Mouse (Mus musculus) 416B (cell line): ENCODE results near the gene Sap18.
"Not testable (repeated sequence)": the region's sequence is repeated elsewhere in the genome, so short reads cannot be mapped to it uniquely, and the experiment has no call there.

ENCODE experiments used
- DNase-seq: peaks from one replicate; pipeline ENCODE4 v3.0.0; 2011; ENCODE audit warnings: low read depth

Gene Sap18

DNA sequence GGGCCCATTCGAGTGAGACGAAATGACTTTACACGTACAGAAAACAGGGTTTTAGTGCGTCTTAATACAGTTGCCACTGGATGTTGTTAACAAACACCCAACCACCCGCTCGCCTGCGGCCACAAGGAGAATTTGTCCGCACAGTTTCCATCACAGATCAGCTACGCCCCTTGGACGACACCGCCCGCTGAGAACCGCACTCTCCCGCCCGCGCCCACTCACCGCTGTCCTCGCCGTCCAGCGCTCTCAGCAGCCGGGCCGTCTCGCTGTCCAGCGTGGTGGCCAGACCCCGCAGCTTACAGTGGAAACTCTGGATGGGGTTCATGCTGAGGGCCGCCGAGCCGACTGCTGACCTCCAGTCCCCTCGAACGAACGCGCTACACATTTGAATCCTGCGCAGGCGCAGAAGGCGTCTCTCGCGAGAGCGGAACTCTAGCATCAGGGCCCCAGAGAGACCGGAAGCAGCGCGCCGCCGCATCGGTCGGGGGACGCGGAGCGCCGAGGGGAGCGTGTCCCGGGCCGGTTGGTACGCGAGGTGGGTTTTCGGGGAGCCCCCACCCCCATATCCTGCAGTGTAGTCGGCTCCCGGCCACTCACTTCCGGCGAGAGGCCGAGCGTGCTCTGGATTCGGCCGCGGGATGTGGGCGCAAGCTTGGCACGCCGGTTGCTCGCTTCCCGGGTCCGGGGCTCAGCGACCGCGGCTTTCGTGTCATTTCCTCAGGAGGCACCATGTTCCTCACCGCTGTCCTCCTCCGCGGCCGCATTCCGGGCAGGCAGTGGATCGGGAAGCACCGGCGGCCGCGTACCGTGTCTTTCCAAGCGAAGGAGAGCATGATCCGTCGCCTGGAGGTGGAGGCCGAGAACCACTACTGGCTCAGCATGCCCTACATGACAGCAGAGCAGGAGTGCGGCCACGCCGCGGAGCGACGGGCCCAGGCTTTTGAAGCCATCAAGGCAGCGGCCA, 28.1 kb downstream of the Sap18 start, which contains the start of the genes Ska3 and Mrpl57:
TSS of gene Ska3 (minus strand) at position 398 of the 964 bp plus-strand sequence.
TSS of gene Mrpl57 (plus strand) at position 447 of the 964 bp plus-strand sequence.
- DNase-seq = peak; percentile 94

DNA sequence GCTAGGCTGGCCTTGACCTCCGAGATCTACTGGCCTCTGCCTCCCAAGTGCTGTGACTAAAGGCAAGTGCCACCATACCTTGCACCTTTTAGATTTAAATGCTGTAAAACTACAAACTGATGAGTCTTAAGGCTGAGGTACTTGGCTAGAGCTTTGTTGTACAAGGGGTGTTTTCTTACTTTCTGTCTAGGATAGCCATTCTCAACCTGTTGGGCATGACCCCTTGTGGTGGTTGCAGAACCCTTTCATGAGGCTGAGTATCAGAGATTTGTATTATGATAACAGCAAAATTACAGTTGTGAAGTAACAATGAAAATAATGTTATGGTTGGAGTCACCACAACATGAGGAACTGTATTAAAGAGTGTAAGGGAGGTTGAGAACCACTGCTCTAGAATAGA, 29.3 kb downstream of the Sap18 start:
- DNase-seq = peak; percentile 66

DNA sequence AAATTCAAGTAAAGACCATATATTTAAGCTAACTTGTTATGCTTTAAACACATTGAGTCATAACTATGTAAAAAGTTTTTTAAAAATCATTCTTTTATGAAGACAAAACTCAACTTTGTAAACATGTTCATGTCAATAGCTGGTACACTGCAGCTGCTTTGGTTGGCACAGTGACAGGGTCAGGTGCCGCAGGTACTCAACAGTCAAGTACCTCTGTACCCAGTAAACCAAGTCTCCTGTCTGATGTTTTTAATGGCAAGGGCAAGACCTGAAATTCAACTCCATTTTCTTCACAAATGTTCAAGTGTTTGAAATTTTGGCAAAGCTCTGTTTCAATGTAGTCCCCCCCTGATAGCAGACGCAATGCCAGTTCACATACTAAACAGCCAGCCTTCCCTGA, 35.5 kb downstream of the Sap18 start:
- no peak for DNase-seq

DNA sequence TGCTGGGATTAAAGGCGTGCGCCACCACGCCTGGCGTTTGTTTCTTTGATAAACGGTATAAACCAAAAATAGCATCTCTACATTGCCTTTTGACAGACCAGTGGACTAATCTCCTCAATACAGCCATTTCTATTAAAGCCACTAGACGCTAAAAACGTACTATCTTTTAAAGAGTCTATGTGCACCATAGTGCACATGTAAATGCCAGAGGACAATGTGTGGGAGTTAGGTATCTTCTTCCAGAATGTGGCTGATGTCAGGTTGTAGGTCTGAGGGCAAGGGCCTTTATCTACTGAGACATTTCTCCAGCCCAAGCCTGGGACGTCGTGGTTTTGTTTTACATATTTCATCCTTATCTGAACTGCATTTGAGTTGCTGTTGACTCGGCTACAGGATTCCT, 37.2 kb downstream of the Sap18 start:
- no peak for DNase-seq

DNA sequence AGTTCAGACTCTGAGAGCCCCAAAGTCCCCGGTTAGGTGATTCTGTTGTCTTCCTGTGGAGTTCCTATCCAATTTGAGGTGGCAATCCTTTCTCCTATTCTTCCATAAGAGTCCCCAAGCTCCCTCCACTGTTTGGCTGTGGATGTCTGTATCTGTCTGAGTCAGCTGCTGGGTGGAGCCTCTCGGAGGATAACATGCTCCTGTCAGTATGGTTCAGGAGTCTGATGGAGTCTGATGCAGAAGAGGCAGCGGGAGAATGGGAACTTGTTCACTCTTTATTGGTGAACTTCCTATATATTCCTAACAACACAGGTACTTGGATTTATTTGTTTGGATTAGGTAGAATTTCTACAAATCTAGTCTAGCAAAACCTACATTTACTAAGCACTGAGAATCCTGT, 46.6 kb downstream of the Sap18 start:
- DNase-seq = no peak

DNA sequence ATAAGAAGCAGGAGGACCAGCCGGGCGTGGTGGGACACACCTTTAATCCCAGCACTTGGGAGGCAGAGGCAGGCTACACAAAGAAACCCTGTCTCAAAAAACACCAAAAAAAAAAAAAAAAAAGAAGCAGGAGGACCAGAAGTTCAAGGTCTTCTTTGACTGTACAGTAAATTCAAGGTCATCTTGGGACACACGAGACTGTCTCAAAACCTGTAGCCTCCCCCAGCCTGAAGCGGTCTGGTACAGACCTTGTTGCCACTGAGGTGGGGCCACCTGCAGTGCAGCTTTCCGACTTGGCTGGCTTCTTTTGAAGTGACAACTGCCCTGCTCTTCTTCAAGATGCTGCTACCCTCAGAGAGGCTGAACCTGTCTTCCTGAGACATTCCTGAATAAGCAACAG, 50.1 kb downstream of the Sap18 start:
- DNase-seq = not testable (repeated sequence)

DNA sequence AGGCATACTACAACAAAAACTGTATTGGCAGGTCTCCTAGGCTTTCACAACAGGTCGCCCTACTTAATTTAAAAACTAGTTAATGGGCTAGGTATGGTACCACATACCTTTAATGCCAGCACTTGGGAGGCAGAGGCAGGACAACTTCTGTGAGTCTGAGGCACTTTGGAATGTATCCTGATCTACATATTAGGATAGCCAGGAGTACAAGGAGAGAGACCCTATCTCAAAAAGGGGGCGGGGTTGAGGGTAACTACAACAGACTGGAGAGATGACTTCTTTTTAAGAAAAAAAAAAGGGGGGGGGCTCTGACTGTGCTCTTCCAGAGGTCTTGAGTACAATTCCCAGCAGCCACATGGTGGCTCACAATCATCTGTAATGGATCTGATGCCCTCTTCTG, 50.7 kb downstream of the Sap18 start:
- DNase-seq = no peak

DNA sequence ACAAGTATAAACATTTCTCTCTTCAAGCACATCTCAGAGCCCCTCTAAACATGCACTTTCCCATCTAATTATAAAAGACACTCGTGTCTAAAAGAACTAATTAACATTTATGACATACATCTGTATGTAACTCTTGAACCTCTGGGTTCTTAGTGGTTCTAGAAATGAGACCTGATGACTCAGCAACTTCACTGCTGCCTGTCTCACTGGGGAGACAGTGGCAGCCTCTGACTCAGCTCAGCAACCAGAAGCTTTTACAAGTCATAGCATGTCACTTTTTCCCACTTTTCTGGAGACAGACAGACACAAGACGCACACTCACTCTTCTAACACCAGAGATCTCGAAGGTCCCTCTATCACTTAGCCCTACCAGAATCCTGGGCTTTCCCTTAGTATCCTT, 52.4 kb downstream of the Sap18 start:
- peak; percentile 80 for DNase-seq

DNA sequence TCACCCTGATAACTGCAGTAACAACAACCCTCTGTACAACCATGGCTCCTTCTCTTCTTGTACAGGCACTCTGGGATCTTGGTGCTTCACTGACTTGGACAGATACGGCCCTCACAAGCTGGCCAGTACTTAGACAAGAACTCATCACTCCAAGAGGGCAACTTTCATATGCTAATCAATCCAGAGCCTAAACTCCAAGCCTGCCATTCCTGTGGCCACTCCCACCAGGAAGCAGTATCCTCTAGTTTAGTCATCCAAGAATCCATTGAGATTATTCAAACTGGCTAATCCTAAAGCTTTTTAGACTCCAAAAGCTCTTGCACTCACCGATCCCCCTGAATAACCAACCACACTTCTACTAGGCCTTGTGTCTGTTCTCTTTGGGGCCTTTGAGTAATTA, 55.0 kb downstream of the Sap18 start:
- no peak for DNase-seq

DNA sequence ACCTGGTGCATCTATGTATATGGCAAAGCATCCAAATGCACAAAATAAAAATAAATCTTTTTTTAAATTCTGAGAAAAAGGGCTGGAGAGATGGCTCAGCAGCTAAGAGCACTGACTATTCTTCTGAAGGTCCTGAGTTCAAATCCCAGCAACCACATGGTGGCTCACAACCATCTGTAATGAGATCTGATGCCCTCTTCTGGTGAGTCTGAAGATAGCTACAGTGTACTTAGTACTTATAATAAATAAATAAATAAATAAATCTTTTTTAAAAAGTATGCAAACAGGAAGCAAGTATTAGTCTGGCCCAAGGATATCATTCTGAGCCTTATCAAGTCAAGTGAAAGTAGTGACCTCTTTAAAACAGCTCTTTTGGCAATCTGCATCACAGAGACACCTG, 58.1 kb downstream of the Sap18 start:
- DNase-seq = not testable (repeated sequence)
